Mouse (Mus musculus) layer of hippocampus, postnatal 14 days (tissue): Measurements from ENCODE around the gene Henmt1. TPM values are rescaled to one million over a fixed set of nuclear protein-coding genes. Genes with fewer than 3 reads are reported as not detected.

Source experiments
- DNase-seq, 2 experiments: peaks; one replicate each; pipeline ENCODE4 v3.0.0; 2021 to 2022; ENCODE audit warnings: low spot score in 2 of 2, mixed read lengths in 1 of 2
- total RNA-seq, 2 experiments: library from RNA; stranded (reverse); gene quantifications; 2 replicates each; pipeline ENCODE4 v1.2.3; 2021

Gene Henmt1
- total RNA-seq, 2 experiments from 2014 or later: 2.0 to 2.2 TPM

- DNase-seq: no peak
Observed at GRCm38 (mm10) chr3:108938691-108939090, 982 bp upstream of the Henmt1 start.

GRCm38 (mm10) chr3:108940001-108940633 is 444 bp downstream of the Henmt1 start, which contains the start of gene Gm9857:
Gene Gm9857, minus strand, starts transcription at chr3:108940445.
- no peak for DNase-seq

- DNase-seq: no peak
Observed at GRCm38 (mm10) chr3:108940996-108941395, 1.3 kb downstream of the Henmt1 start.

- DNase-seq: no peak
Observed at GRCm38 (mm10) chr3:108957976-108958375, 18.3 kb downstream of the Henmt1 start.

GRCm38 (mm10) chr3:108959680-108960295 is 20.1 kb downstream of the Henmt1 start:
- DNase-seq: no peak

GRCm38 (mm10) chr3:108961226-108961625 is 21.6 kb downstream of the Henmt1 start:
- peak in 1 of 2 experiments; percentile 34 for DNase-seq

GRCm38 (mm10) chr3:108961655-108962054 is 22.0 kb downstream of the Henmt1 start:
- no peak for DNase-seq

GRCm38 (mm10) chr3:108963278-108963677 is 23.6 kb downstream of the Henmt1 start:
- DNase-seq: no peak

GRCm38 (mm10) chr3:108963776-108964175 is 24.1 kb downstream of the Henmt1 start:
- DNase-seq: no peak

GRCm38 (mm10) chr3:108964361-108965044 is 24.8 kb downstream of the Henmt1 start:
- DNase-seq: no peak

GRCm38 (mm10) chr3:108966051-108966450 is 26.4 kb downstream of the Henmt1 start:
- DNase-seq: no peak

GRCm38 (mm10) chr3:108973980-108974660 is 34.4 kb downstream of the Henmt1 start:
- no peak for DNase-seq

- DNase-seq: no peak
Observed at GRCm38 (mm10) chr3:108974920-108975485, 35.3 kb downstream of the Henmt1 start.

- DNase-seq: no peak
Observed at GRCm38 (mm10) chr3:108977340-108978030, 37.8 kb downstream of the Henmt1 start.

GRCm38 (mm10) chr3:108981946-108982345 is 42.3 kb downstream of the Henmt1 start:
- DNase-seq: no peak

- DNase-seq: no peak
Observed at GRCm38 (mm10) chr3:108983989-108984388, 44.3 kb downstream of the Henmt1 start.

GRCm38 (mm10) chr3:108986534-108986933 is 46.9 kb downstream of the Henmt1 start:
- DNase-seq: no peak

GRCm38 (mm10) chr3:108987009-108987659 is 47.5 kb downstream of the Henmt1 start:
- DNase-seq: no peak

GRCm38 (mm10) chr3:108989971-108990548 is 50.4 kb downstream of the Henmt1 start:
- DNase-seq: no peak

- DNase-seq: no peak
Observed at GRCm38 (mm10) chr3:108994477-108994876, 54.8 kb downstream of the Henmt1 start.
